Mouse (Mus musculus): ENCODE data around the gene Inha.

DNA sequence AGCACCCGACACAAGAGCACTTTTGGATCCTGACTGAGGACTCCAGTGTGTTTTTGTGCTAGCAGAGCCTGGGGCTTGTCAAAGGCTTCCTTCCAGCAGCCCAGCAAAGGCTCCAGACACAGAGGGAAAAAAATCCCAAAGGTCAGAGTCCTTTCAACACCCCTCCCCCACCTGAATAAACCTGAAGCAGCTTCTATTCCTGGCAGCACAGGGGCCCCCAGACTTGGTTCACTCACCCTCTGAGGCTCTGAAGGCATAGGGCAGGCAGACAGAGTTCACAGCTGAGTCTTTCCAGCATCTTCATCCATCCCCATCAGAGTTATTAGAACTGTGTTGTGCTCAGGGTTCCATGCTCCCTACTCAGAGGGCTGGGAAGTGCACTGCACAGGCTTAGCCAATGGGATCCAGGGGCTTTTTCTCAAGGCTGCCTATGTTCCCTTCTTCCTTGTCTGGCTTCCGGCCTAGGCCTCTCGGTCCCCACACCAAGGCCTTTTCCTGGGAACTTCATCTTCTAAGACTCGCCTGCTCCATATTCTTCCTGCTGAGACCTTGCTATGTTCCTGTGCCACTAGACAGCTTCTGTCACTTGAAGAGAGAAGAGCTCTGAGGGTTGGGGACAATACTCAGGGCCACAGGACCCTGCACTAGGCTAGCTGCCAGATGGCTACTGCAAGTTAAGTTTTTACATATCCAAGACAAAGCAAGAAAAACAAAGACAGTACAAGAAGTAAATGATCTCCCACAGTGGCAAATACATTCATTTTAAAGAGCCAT is 4.7 kb downstream of the Inha start:
- TF ChIP-seq CTCF (IDR thresholded peaks at IDR 0.05; ENCODE audit: extremely low read depth, insufficient read depth, insufficient read length, insufficient replicate concordance) (no peak), POLR2A (IDR thresholded peaks at IDR 0.05; ENCODE audit: low read depth, low read length) (no peak)

Measured in spleen, adult 2 months (tissue).